In the genomic region with DNA sequence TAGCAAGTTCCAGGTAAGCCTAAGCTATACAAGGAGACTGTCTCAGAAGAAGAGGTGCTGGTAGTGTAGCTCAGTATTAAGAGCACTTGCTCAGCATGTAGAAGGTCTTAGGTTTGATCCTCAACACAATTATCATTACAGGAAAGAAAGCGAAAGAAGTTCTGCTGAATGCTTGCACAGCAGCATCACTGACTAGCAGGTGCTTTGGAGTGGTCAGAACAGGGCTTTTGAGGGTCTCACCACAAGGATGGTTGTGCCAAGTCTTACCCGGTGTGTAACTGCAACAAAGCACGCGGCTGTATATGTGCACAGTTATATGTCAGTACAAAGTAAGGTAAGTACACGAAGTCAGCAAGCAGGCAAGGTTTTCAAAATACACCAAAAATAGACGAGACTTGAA, we compare ENCODE assay signal across 22 mouse cellular contexts. TPM values are rescaled to one million over a fixed set of nuclear protein-coding genes. Genes with fewer than 3 reads are reported as not detected.
DNase-seq lines count a peak whose midpoint lies in the region; TF ChIP-seq lines count a peak whose summit lies in the region.
"Had no signal": no experiment of that assay in that cellular context is flagged by ENCODE, and none has a peak within 500 bp of the region (broad histone marks: within the 10 kb centered on the region; RNA-seq: fewer than 3 reads in every experiment).

No protein-coding gene starts in this region.

- H3K27ac ChIP-seq in thymus, adult 2 months (ENCODE audit: control insufficient read depth, insufficient read depth, low read length), result no peak overlapping the region
- H3K27ac ChIP-seq: embryonic facial prominence, embryonic 12.5 days; embryonic facial prominence, embryonic 15.5 days; heart, adult 2 months; heart, embryonic 10.5 days; heart, embryonic 13.5 days; hindbrain, embryonic 14.5 days; hindbrain, postnatal 0 days had no signal

- no peak for TF ChIP-seq POLR2A in thymus, adult 2 months (IDR thresholded peaks at IDR 0.05; ENCODE audit: control insufficient read depth, extremely low read depth, insufficient read depth, low read length, poor library complexity)

- DNase-seq in thymus, adult 2 months, result peak; percentile 19
- no peak for DNase-seq in thymus, postnatal 10 days (ENCODE audit: low spot score in 2 of 2)
- DNase-seq in thymus, postnatal 0 days (ENCODE audit: low spot score), result peak; percentile 55
- peak; percentile 20 to 35 for DNase-seq in thymus, postnatal 36 days
- DNase-seq in layer of hippocampus, postnatal 10 days (ENCODE audit: low spot score in 2 of 2), result no peak
- no peak for DNase-seq in left cerebral cortex, adult 9 months (ENCODE audit: low spot score in 2 of 2)
- DNase-seq: adrenal gland, adult 8-10 months; adrenal gland, postnatal 25 days; cerebellum, adult 2 months; cerebellum, adult 9-11 months; cerebellum, postnatal 25 days; forebrain, postnatal 0 days; gastrocnemius, postnatal 36 days; heart, adult 2 months; heart, postnatal 14 days; heart, postnatal 4 days had no signal

- H3K4me1 ChIP-seq in thymus, adult 2 months (replicated peaks; ENCODE audit: control insufficient read depth, insufficient read depth, low read length), result peaks cover 15% of the 10 kb centered on the region
- H3K4me1 ChIP-seq: embryonic facial prominence, embryonic 15.5 days had no signal

- no peak for TF ChIP-seq CTCF in thymus, adult 2 months (IDR thresholded peaks at IDR 0.05; ENCODE audit: borderline replicate concordance, control insufficient read depth, extremely low read depth, insufficient read depth, low read length, poor library complexity)

- H3K4me3 ChIP-seq in thymus, adult 2 months (ENCODE audit: control insufficient read depth, insufficient read depth, low read length), result no peak overlapping the region
- H3K4me3 ChIP-seq: embryonic facial prominence, embryonic 12.5 days; embryonic facial prominence, embryonic 15.5 days; heart, adult 2 months; heart, embryonic 10.5 days; heart, embryonic 13.5 days had no signal

- 9% methylated on average over 6 of the region's 6 CpGs for WGBS in thymus, adult 2 months

- no peaks in the 10 kb centered on the region for H3K27me3 ChIP-seq in thymus, adult 2 months (ENCODE audit: control insufficient read depth, insufficient read depth, low read length)
- H3K27me3 ChIP-seq: embryonic facial prominence, embryonic 12.5 days; embryonic facial prominence, embryonic 15.5 days; heart, embryonic 13.5 days had no signal

- H3K36me3 ChIP-seq in thymus, adult 2 months (ENCODE audit: control insufficient read depth, insufficient read depth, low read length), result no peaks in the 10 kb centered on the region
- H3K36me3 ChIP-seq: embryonic facial prominence, embryonic 15.5 days had no signal

RNA-seq across cellular contexts. Expression of a gene that starts 22.4 kb away (rescaled TPM):
- polyA plus RNA-seq in thymus, adult 2 months (2012; rRNA removed), result 64.6 and 70.1 TPM in 2 replicates
- 60.0 and 68.2 TPM in 2 replicates for polyA plus RNA-seq in thymus, postnatal 0 days (2015; fragmentation: Nextera tagmentation; extraction: Ambion mirVana)
- 10 to 100 TPM; 39.7 to 46.6 TPM for total RNA-seq in layer of hippocampus, postnatal 10 days (2021)

Comparison
In these comparisons a context has a peak if more than half of its experiments do, and no peak if none do; other contexts are left out.
1. DNase-seq: peak in thymus, adult 2 months (single experiment), thymus, postnatal 0 days (single experiment) and thymus, postnatal 36 days (2 of 2); none in thymus, postnatal 10 days (0 of 2), layer of hippocampus, postnatal 10 days (0 of 2) and left cerebral cortex, adult 9 months (0 of 2).